Mouse (Mus musculus) lung, postnatal 0 days (tissue): ENCODE data around the gene Cers6. TPM values are rescaled to one million over a fixed set of nuclear protein-coding genes. Genes with fewer than 3 reads are reported as not detected.

ENCODE experiments used
- ATAC-seq: fragments of 200-750 bp; cut with Nextera tagmentation; 2 replicates; pipeline ENCODE4 v1.8.0; 2017; ENCODE audit warnings: moderate library complexity
- DNase-seq: peaks from one replicate; pipeline ENCODE4 v3.0.0-alpha.2; 2016; ENCODE audit warnings: low spot score
- H3K27ac ChIP-seq: fragments of 300-500 bp; sonication (generic); 2 replicates; pipeline ENCODE4 v1.5.1; 2014; ENCODE audit warnings: antibody characterized with exemption, mild to moderate bottlenecking, low read length, mixed read lengths
- H3K27me3 ChIP-seq: fragments of 300-500 bp; sonication (generic); replicated peaks from 2 replicates; pipeline ENCODE4 v1.6.1; 2014; ENCODE audit warnings: low read length, mixed read lengths; ENCODE audit not compliant: insufficient read depth
- H3K36me3 ChIP-seq: fragments of 300-500 bp; sonication (generic); 2 replicates; pipeline ENCODE4 v1.6.1; 2014; ENCODE audit warnings: low read length, mixed read lengths; ENCODE audit not compliant: insufficient read depth
- H3K4me1 ChIP-seq: fragments of 300-500 bp; sonication (generic); 2 replicates; pipeline ENCODE4 v1.6.1; 2014; ENCODE audit warnings: antibody characterized with exemption, low read depth, low read length, mixed read lengths; ENCODE audit not compliant: insufficient read depth
- H3K4me2 ChIP-seq: fragments of 300-500 bp; sonication (generic); replicated peaks from 2 replicates; pipeline ENCODE4 v1.6.1; 2014; ENCODE audit warnings: low read depth, mild to moderate bottlenecking, low read length, moderate library complexity, mixed read lengths
- H3K4me3 ChIP-seq: fragments of 300-500 bp; sonication (generic); 2 replicates; pipeline ENCODE4 v1.5.1; 2014; ENCODE audit warnings: low read depth, low read length
- H3K9ac ChIP-seq: fragments of 300-500 bp; sonication (generic); replicated peaks from 2 replicates; pipeline ENCODE4 v1.6.1; 2014; ENCODE audit warnings: low read depth, mild to moderate bottlenecking
- H3K9me3 ChIP-seq: fragments of 300-500 bp; sonication (generic); 2 replicates; pipeline ENCODE4 v1.6.1; 2016; ENCODE audit warnings: low read length, mixed read lengths
- CTCF ChIP-seq: IDR thresholded peaks from 2 replicates; pipeline ENCODE4 v1.5.1; 2016; ENCODE audit warnings: antibody characterized with exemption, mild to moderate bottlenecking
- EP300 ChIP-seq: IDR thresholded peaks from 2 replicates; pipeline ENCODE4 v1.6.1; 2016; ENCODE audit warnings: antibody characterized with exemption, mild to moderate bottlenecking, control low read depth
- WGBS: fragments of 180-500 bp; shearing (Covaris S2); extraction: QIAGEN DNeasy Blood & Tissue Kit; methylation state at CpG from one replicate; pipeline ENCODE4 v1.1.7; 2014; 5-methylcytosine and 5-hydroxymethylcytosine counted together
- polyA plus RNA-seq: library from polyadenylated mRNA; unstranded; fragments of >200 nt; fragmentation: Nextera tagmentation; extraction: Ambion mirVana; gene quantifications from 2 replicates; pipeline ENCODE4 v1.2.1, GENCODE M21; 2015

Cers6 gene
- polyA plus RNA-seq, 1 experiment from 2014 or later: 9.6 TPM

- TF ChIP-seq CTCF: peak; percentile 86
- TF ChIP-seq EP300: no peak
- no peaks in the 10 kb centered on the region for H3K27me3 ChIP-seq
- DNase-seq: peak; percentile 76
- H3K9me3 ChIP-seq: no peaks in the 10 kb centered on the region
- peak; percentile 33; the same call in 1 of the 2 replicates for ATAC-seq
- H3K36me3 ChIP-seq: no peaks in the 10 kb centered on the region
- H3K27ac ChIP-seq: no peak overlapping the region
- no peak overlapping the region for H3K4me3 ChIP-seq
- WGBS: 8% methylated on average over 3 of the region's 3 CpGs
- no peak overlapping the region for H3K4me2 ChIP-seq
- no peak overlapping the region for H3K9ac ChIP-seq
- H3K4me1 ChIP-seq: no peaks in the 10 kb centered on the region
Measured at GRCm38 (mm10) chr2:69100706-69101105, 239.5 kb downstream of the Cers6 start.

- no peak for TF ChIP-seq EP300
- TF ChIP-seq CTCF: no peak
- Histone ChIP-seq H3K27me3 (no peaks in the 10 kb centered on the region), H3K9ac (no peak overlapping the region), H3K4me1 (no peaks in the 10 kb centered on the region), H3K4me3 (no peak overlapping the region), H3K4me2 (no peak overlapping the region), H3K9me3 (no peaks in the 10 kb centered on the region), H3K27ac (no peak overlapping the region), H3K36me3 (no peaks in the 10 kb centered on the region)
- DNase-seq (no peak), ATAC-seq (no peak)
- WGBS: 87% methylated on average over 3 of the region's 3 CpGs
Measured at GRCm38 (mm10) chr2:69103526-69103925, 242.3 kb downstream of the Cers6 start.

- ATAC-seq (no peak), DNase-seq (no peak)
- Histone ChIP-seq H3K4me1 (no peaks in the 10 kb centered on the region), H3K36me3 (no peaks in the 10 kb centered on the region), H3K9me3 (no peaks in the 10 kb centered on the region), H3K9ac (no peak overlapping the region), H3K27ac (no peak overlapping the region), H3K27me3 (no peaks in the 10 kb centered on the region), H3K4me3 (no peak overlapping the region), H3K4me2 (no peak overlapping the region)
- TF ChIP-seq CTCF: no peak
- TF ChIP-seq EP300: no peak
- 38% methylated on average over 10 of the region's 10 CpGs for WGBS
Measured at GRCm38 (mm10) chr2:69104511-69105145, 243.4 kb downstream of the Cers6 start.

GRCm38 (mm10) chr2:69109246-69109645 lies 248.0 kb downstream of the Cers6 start:
- Histone ChIP-seq H3K4me2 (no peak overlapping the region), H3K4me3 (no peak overlapping the region)
- ATAC-seq: no peak

GRCm38 (mm10) chr2:69109710-69110109 lies 248.5 kb downstream of the Cers6 start:
- Histone ChIP-seq H3K4me2 (no peak overlapping the region), H3K27me3 (no peaks in the 10 kb centered on the region), H3K27ac (no peak overlapping the region), H3K4me1 (0 out of 2 replicates have a peak, but pooled peaks cover 4% of the 10 kb centered on the region), H3K9ac (no peak overlapping the region), H3K4me3 (no peak overlapping the region), H3K9me3 (no peaks in the 10 kb centered on the region), H3K36me3 (no peaks in the 10 kb centered on the region)
- TF ChIP-seq EP300 (no peak), CTCF (no peak)
- ATAC-seq: no peak
- DNase-seq: peak; percentile 21
- 53% methylated on average over 7 of the region's 7 CpGs for WGBS

More at GRCm38 (mm10) chr2:69109246-69109645, 248.0 kb downstream of the Cers6 start:
- H3K27me3 ChIP-seq: no peaks in the 10 kb centered on the region
- H3K4me1 ChIP-seq: 0 out of 2 replicates have a peak, but pooled peaks cover 1% of the 10 kb centered on the region
- no peak overlapping the region for H3K27ac ChIP-seq
- no peaks in the 10 kb centered on the region for H3K9me3 ChIP-seq
- no peak for TF ChIP-seq EP300
- no peak for TF ChIP-seq CTCF
- 64% methylated on average over 5 of the region's 5 CpGs for WGBS
- DNase-seq: peak; percentile 17
- H3K36me3 ChIP-seq: no peaks in the 10 kb centered on the region
- H3K9ac ChIP-seq: no peak overlapping the region

GRCm38 (mm10) chr2:69112609-69113008 lies 251.4 kb downstream of the Cers6 start:
- no peaks in the 10 kb centered on the region for H3K36me3 ChIP-seq
- no peak overlapping the region for H3K4me2 ChIP-seq
- no peak for TF ChIP-seq EP300
- TF ChIP-seq CTCF: peak; percentile 31; the same call in 1 of the 2 replicates
- 0 out of 2 replicates have a peak, but pooled peaks cover 4% of the 10 kb centered on the region for H3K4me1 ChIP-seq
- no peak overlapping the region for H3K9ac ChIP-seq
- no peak overlapping the region for H3K27ac ChIP-seq
- H3K9me3 ChIP-seq: no peaks in the 10 kb centered on the region
- WGBS: 92% methylated on average over 5 of the region's 5 CpGs
- DNase-seq: no peak
- no peaks in the 10 kb centered on the region for H3K27me3 ChIP-seq
- no peak for ATAC-seq
- H3K4me3 ChIP-seq: no peak overlapping the region
